Comparison of ENCODE assay signal across 8 mouse cellular contexts in genomic region chr14:73552341-73553121, GRCm38 (mm10). TPM values are rescaled to one million over a fixed set of nuclear protein-coding genes. Genes with fewer than 3 reads are reported as not detected.
A peak's percentile ranks its signal among the peaks of the same experiment; 100 is the strongest.
DNase-seq lines count a peak whose midpoint lies in the region; ATAC-seq lines count a peak whose summit lies in the region.

No protein-coding gene starts in this region.

- no peaks in the 10 kb centered on the region for H3K9me3 ChIP-seq in heart, embryonic 14.5 days (ENCODE audit: control insufficient read depth, low read length)
- no peaks in the 10 kb centered on the region for H3K9me3 ChIP-seq in liver, embryonic 13.5 days (replicated peaks)
- no peaks in the 10 kb centered on the region for H3K9me3 ChIP-seq in stomach, embryonic 16.5 days (replicated peaks; ENCODE audit: control insufficient read depth, low read length)

- peak overlapping the region; percentile 62 to 86 for H3K4me3 ChIP-seq in heart, embryonic 14.5 days (ENCODE audit: control insufficient read depth in 1 of 2, insufficient read depth in 1 of 2, low read depth in 1 of 2, low read length in 2 of 2)
- H3K4me3 ChIP-seq in liver, embryonic 13.5 days (replicated peaks): peak overlapping the region; percentile 99
- peak overlapping the region; percentile 94 for H3K4me3 ChIP-seq in stomach, embryonic 16.5 days (replicated peaks; ENCODE audit: low read length)

- peak overlapping the region; percentile 9 to 83 for H3K27ac ChIP-seq in heart, embryonic 14.5 days (replicated peaks in 1 of 2; ENCODE audit: control insufficient read depth in 1 of 2, insufficient read depth in 1 of 2, low read depth in 2 of 2, low read length in 2 of 2)
- peak overlapping the region; percentile 67 for H3K27ac ChIP-seq in liver, embryonic 13.5 days
- H3K27ac ChIP-seq in stomach, embryonic 16.5 days (ENCODE audit: low read length): peak overlapping the region; percentile 67

- no peaks in the 10 kb centered on the region for H3K27me3 ChIP-seq in heart, embryonic 14.5 days (ENCODE audit: control insufficient read depth, insufficient read depth, low read length)
- no peaks in the 10 kb centered on the region for H3K27me3 ChIP-seq in liver, embryonic 13.5 days
- H3K27me3 ChIP-seq in stomach, embryonic 16.5 days (ENCODE audit: control insufficient read depth, insufficient read depth, low read length): no peaks in the 10 kb centered on the region

- peak; percentile 84 for DNase-seq in c-Kit-negative CD71-positive TER-119-positive erythroid progenitor cells, embryonic 14.5 days (ENCODE audit: low read depth, low spot score)
- peak; percentile 73 for DNase-seq in fibroblast of lung, adult 2 months (ENCODE audit: low read depth)
- peak; percentile 97 for DNase-seq in kidney, postnatal 14 days
- DNase-seq in liver, embryonic 13.5 days: peak; percentile 90
- DNase-seq in neural tube, embryonic 10.5 days (ENCODE audit: extremely low spot score, low spot score): peak; percentile 97

- ATAC-seq in CD4-positive, CD25-positive, alpha-beta regulatory T cell, adult 4 months: peak; percentile 97
- ATAC-seq in heart, embryonic 14.5 days (ENCODE audit: insufficient number of reproducible peaks, insufficient read depth, low FRiP score, low read depth): peak; percentile 89
- ATAC-seq in liver, embryonic 13.5 days (ENCODE audit: low read depth): peak; percentile 96
- peak; percentile 97 for ATAC-seq in stomach, embryonic 16.5 days (ENCODE audit: insufficient read depth, low FRiP score)

- H3K9ac ChIP-seq in heart, embryonic 14.5 days (ENCODE audit: low read length): peak overlapping the region; percentile 88
- H3K9ac ChIP-seq in liver, embryonic 13.5 days: peak overlapping the region; percentile 96
- H3K9ac ChIP-seq in stomach, embryonic 16.5 days (ENCODE audit: low read length): peak overlapping the region; percentile 97

- H3K4me1 ChIP-seq in heart, embryonic 14.5 days (ENCODE audit: control insufficient read depth in 2 of 2, insufficient read depth in 2 of 2, low read length in 2 of 2): peaks cover 0 to 7% of the 10 kb centered on the region in 2 experiments; a peak in 1 of 4 replicates
- peaks cover 26% of the 10 kb centered on the region for H3K4me1 ChIP-seq in liver, embryonic 13.5 days (replicated peaks)
- H3K4me1 ChIP-seq in stomach, embryonic 16.5 days (ENCODE audit: control insufficient read depth, insufficient read depth, low read length): peaks cover 5% of the 10 kb centered on the region; the same call in 1 of the 2 replicates

- peak overlapping the region; percentile 73 for H3K4me2 ChIP-seq in heart, embryonic 14.5 days (ENCODE audit: low read length)
- peak overlapping the region; percentile 84 for H3K4me2 ChIP-seq in liver, embryonic 13.5 days
- peak overlapping the region; percentile 58 for H3K4me2 ChIP-seq in stomach, embryonic 16.5 days (ENCODE audit: low read depth, low read length)

- 4% methylated on average over 56 of the region's 61 CpGs for WGBS in heart, embryonic 14.5 days
- WGBS in liver, embryonic 13.5 days (ENCODE audit: insufficient replicate concordance): 4% methylated on average over 61 of the region's 61 CpGs
- WGBS in stomach, embryonic 16.5 days: 3% methylated on average over 61 of the region's 61 CpGs

- H3K36me3 ChIP-seq in heart, embryonic 14.5 days (ENCODE audit: control insufficient read depth, insufficient read depth, low read length): peaks cover 10% of the 10 kb centered on the region
- H3K36me3 ChIP-seq in liver, embryonic 13.5 days: peaks cover 9% of the 10 kb centered on the region
- H3K36me3 ChIP-seq in stomach, embryonic 16.5 days (ENCODE audit: control insufficient read depth, insufficient read depth, low read length): 0 out of 2 replicates have a peak, but pooled peaks cover 5% of the 10 kb centered on the region

RNA-seq across cellular contexts. Expression of gene Nudt15, which starts 4.5 kb away (rescaled TPM):
- polyA plus RNA-seq in CD4-positive, CD25-positive, alpha-beta regulatory T cell, adult 4 months (2017; shearing (Covaris generic)): 1 to 10 TPM; 3.9 to 4.4 TPM
- polyA plus RNA-seq in heart, embryonic 14.5 days (2014; fragmentation: Nextera tagmentation; extraction: Ambion mirVana): 4.6 and 5.7 TPM in 2 replicates
- polyA plus RNA-seq in liver, embryonic 13.5 days (2015; fragmentation: Nextera tagmentation; extraction: Ambion mirVana): 4.2 and 5.1 TPM in 2 replicates
- 4.3 and 5.1 TPM in 2 replicates for polyA plus RNA-seq in stomach, embryonic 16.5 days (2015; fragmentation: Nextera tagmentation; extraction: Ambion mirVana)

RNA-seq across cellular contexts. Expression of gene Sucla2, which starts 27.4 kb away (rescaled TPM):
- 10 to 100 TPM; 75.7 to 78.3 TPM for polyA plus RNA-seq in CD4-positive, CD25-positive, alpha-beta regulatory T cell, adult 4 months (2017; shearing (Covaris generic))
- polyA plus RNA-seq in heart, embryonic 14.5 days (2014; fragmentation: Nextera tagmentation; extraction: Ambion mirVana): 240 and 242 TPM in 2 replicates
- polyA plus RNA-seq in liver, embryonic 13.5 days (2015; fragmentation: Nextera tagmentation; extraction: Ambion mirVana): 60.6 and 75.1 TPM in 2 replicates
- 106 and 122 TPM in 2 replicates for polyA plus RNA-seq in stomach, embryonic 16.5 days (2015; fragmentation: Nextera tagmentation; extraction: Ambion mirVana)

RNA-seq across cellular contexts. Expression of gene Med4, which starts 42.7 kb away (rescaled TPM):
- polyA plus RNA-seq in CD4-positive, CD25-positive, alpha-beta regulatory T cell, adult 4 months (2017; shearing (Covaris generic)): 10 to 100 TPM; 73.3 to 88.7 TPM
- 46.6 and 47.5 TPM in 2 replicates for polyA plus RNA-seq in heart, embryonic 14.5 days (2014; fragmentation: Nextera tagmentation; extraction: Ambion mirVana)
- 38.8 and 40.6 TPM in 2 replicates for polyA plus RNA-seq in liver, embryonic 13.5 days (2015; fragmentation: Nextera tagmentation; extraction: Ambion mirVana)
- polyA plus RNA-seq in stomach, embryonic 16.5 days (2015; fragmentation: Nextera tagmentation; extraction: Ambion mirVana): 68.3 and 68.6 TPM in 2 replicates

Comparison
In these comparisons a context has a peak if more than half of its experiments do, and no peak if none do; other contexts are left out.
1. Peak in every context shown above with its lines: DNase-seq, ATAC-seq, H3K4me3 ChIP-seq and H3K27ac ChIP-seq.